Mouse (Mus musculus) 3134 (cell line): Measurements from ENCODE around the gene Cdk4.
A peak's percentile ranks its signal among the peaks of the same experiment; 100 is the strongest.

ENCODE experiments used
- DNase-seq: peaks from one replicate; pipeline ENCODE4 v3.0.0-alpha.2; 2011; ENCODE audit warnings: low spot score; ENCODE audit not compliant: insufficient read length; ENCODE audit errors: extremely low read depth

The Cdk4 gene

GRCm38 (mm10) chr10:127063239-127063872, at the start of gene Cdk4:
TSS of gene Cdk4 (plus strand) at chr10:127063534.
- peak; percentile 100 for DNase-seq

- DNase-seq, result no peak
Observed at GRCm38 (mm10) chr10:127016488-127016887, 46.8 kb upstream of the Cdk4 start.

DNA sequence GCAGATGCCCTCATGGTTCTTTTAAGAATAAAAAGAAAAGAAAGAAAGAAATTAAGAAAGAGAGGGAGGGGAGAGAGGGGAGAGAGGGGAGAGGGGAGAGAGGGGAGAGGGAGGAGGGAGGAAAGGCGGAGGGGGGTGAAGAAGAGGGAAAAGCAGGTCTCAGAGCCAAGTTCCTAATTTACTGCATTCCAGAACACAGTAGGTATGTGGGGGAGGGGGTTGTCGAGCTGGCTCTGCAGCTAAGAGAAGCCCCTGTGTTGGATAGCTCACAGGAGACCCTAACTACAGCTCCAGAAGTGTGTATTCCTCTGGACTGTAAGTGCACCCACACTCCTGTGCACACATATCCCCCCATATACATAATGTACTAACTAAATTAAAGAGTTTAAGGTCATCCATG, 46.3 kb upstream of the Cdk4 start:
- DNase-seq, result no peak

DNA sequence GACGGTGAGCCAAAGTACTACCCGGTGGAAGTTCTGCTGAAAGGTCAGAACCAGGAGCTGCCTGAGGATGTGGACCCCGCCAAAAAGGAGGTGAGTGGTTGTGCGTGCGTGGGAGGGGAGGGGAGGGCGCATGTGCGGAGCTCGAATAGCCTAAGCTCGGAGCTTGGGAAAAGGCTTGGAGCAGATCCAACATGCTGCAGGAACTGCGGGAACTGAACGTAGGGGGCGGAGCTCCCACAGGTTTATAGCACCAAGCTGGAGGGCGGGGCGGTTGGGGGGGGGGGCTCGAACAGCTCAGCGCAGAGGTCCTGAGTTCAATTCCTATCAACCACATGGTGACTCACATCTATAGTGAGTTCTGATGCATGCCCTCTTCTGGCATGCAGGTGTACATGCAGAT, 44.9 kb upstream of the Cdk4 start:
- no peak for DNase-seq

DNA sequence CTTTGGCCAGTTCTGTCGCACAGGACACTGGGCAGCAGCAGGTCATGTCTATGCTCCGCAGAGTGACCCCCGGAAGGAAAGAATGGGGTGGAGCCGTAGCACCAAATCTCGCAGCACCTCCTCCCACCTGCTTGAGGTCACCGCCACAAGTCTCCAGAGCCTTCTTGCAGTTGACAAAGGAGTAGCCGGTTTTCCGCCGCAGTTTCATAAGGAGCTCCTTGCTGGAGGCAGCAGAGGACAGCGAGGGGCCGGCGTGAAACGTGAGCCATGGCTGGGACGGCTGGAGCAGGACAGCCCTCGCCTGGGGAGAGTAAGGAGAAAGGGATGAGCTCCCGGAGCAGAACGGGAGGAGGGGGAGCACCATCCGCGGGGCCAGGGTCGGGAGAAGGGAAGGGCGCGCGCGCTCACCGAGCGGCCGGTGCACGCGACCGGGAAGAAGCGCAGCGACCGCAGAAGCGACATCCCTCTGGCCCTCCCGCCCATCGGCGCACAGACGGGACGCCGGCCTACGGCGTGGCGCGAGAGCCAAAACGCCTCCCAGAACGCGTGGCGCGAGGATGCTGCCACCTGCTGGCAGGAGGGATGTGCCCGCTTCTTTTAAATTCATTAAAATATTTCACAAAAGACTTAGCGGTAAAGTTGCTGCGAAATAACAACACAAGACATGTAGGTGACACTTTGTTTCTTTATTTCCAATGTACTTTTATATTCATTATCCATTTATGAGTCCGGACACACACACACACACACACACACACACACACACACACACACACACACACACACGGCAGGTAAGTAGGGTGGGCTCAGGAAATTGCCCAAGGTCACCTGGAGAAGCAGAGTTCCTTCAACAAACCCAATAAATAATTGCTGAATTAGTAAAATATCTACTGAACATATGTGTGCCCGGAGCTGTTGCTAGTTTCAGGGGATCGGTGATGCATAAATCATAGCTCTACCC, 32.7 kb upstream of the Cdk4 start, which contains the start of gene Tsfm:
Tsfm (minus strand) TSS at position 505 of the 961 bp plus-strand sequence.
- DNase-seq, result peak; percentile 91

- DNase-seq, result no peak
Observed at GRCm38 (mm10) chr10:127033301-127033741, 30.0 kb upstream of the Cdk4 start.

- DNase-seq, result no peak
Observed at GRCm38 (mm10) chr10:127036273-127036672, 27.1 kb upstream of the Cdk4 start.

DNA sequence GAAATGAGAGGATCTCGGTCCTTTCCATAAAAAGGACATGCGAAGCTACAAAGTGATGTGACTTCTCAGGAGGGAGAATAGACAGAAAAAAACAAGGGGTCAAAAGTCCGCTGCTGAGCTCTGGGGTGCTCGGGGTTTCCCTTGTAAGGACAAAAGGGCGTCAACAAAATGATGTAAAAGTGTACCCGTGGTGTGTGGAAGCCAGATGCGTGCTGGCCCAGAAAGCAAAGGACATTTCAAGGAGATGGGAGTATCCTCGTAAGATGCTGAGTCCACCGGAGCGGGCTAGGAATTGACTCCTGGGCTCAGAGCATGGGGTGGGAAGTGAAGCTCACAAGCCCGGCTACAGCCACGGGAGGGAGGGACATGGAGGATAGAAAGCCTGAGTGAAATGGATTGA, 25.7 kb upstream of the Cdk4 start:
- DNase-seq, result no peak

DNA sequence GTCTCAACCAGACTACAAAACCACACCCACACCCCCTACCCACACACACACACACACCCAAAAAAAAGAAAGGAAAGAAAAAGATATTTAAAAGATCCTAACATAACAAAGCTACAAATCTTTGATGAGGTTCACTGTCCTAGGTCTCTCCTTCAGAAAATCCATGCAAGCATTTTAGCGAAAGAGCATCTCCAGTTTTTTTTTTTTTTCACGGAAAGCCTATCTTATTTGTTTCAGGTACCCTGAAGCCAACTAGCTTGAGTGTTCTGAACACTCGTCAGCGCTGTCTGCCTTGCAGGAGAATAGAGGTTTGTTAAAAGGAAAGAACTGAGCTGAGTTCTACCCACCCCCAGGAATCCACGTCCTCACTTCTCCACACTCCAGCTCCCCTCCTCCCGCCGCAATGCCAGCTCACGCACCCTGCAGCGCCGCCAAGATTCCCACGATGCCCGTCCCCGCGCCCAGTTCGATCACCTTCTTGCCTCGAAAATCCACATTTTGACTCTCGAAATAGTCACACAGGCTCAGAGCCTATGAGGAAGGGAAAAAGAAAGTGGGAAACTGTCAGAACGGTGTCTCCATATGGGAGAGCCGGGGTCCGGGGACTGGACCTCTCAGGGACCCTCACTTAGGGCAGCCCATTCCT, 22.6 kb upstream of the Cdk4 start:
- peak; percentile 65 for DNase-seq

DNA sequence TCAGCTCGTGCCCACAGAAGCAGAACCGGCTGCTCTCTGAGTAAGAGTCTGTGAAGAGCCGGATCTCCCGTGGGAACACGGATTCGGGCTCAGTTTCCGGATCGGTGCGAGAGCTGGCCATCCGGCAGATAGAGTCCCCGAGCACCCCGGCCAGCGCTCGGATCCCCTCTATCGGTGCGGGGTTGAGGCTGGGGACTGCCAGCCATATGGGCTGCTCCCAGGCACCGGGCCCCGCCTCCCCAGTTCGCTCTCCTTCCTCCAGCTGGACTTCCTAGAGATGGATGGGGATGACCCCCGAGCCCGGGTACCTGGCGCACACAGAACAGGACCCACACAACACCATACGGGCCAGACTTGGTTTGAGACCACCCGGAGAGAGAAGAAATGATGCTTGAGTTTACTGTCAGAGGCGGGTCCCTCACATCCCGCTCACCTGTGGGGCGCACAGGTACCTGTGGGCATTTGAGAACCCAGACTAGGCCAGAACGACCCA, 22.0 kb upstream of the Cdk4 start, which contains the start of the genes Mettl1 and Eef1akmt3:
Mettl1 (plus strand) TSS at position 141 of the 493 bp plus-strand sequence.
Eef1akmt3 (minus strand) TSS at position 240 of the 493 bp plus-strand sequence.
- peak; percentile 72 for DNase-seq

DNA sequence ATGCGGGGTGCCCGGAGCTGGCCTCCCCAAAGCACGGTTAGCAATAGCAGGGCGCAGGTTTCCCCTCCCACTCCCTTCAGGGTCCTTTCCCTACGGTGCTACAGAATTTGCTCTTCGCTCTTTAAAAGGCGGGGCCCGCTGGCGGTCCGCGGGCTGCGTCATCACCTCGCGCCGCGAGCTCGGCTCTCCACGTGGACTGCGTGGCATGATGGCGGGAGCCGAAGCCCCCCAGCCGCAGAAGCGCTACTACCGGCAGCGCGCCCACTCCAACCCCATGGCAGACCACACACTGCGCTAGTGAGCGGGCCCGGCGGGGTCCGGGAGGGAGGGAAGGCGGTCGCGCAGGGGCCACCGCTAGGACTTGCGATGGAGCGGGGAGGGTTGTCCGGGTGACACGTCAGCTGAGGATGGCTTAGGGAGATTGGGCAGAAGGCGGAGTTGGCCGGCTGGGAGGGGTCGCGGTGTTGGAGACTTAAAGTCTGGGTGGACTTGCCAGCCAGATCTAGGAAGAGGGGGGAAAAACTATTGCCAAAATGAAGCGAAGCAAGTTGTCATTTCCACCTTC, 21.5 kb upstream of the Cdk4 start:
- peak; percentile 95 for DNase-seq

- no peak for DNase-seq
Observed at GRCm38 (mm10) chr10:127042468-127043115, 20.7 kb upstream of the Cdk4 start.

GRCm38 (mm10) chr10:127043187-127043586, 20.1 kb upstream of the Cdk4 start:
- DNase-seq, result no peak

- no peak for DNase-seq
Observed at GRCm38 (mm10) chr10:127047954-127048353, 15.4 kb upstream of the Cdk4 start, which contains the start of gene Cyp27b1. TSS of gene Cyp27b1 (plus strand) at chr10:127048250.

GRCm38 (mm10) chr10:127048608-127049394, 14.5 kb upstream of the Cdk4 start:
- DNase-seq, result no peak

GRCm38 (mm10) chr10:127049395-127050118, 13.8 kb upstream of the Cdk4 start:
- DNase-seq, result no peak

GRCm38 (mm10) chr10:127050119-127050474, 13.2 kb upstream of the Cdk4 start:
- no peak for DNase-seq

DNA sequence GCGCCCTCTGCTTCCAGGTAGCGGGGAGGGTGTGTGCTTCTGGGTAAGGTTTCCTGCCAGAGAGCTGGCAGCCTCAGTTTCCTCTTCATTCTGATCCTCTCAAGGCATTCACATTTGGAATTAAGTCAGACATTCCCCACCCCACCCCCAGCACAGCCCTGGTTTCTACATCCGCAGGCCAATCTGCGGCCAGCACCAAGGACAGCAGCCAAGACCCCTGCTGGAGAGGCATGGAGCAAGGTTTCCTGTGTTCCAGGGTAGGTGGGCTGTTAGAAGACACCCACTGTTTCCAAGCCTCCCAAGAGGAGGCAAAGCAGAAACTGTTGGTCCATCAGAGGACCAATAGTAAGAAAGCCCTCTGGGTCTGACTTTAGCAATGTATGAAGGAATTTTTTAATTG, 8.7 kb upstream of the Cdk4 start:
- DNase-seq, result no peak

- DNase-seq, result no peak
Observed at GRCm38 (mm10) chr10:127055406-127055805, 7.9 kb upstream of the Cdk4 start.
